Mouse (Mus musculus) cerebellum, adult 2 months (tissue): Measurements from ENCODE around the gene Cers2. TPM values are rescaled to one million over a fixed set of nuclear protein-coding genes. Genes with fewer than 3 reads are reported as not detected.

Experiments used
- DNase-seq, 2 experiments: peaks; one replicate each; pipeline ENCODE4 v3.0.0; 2021
- H3K27ac ChIP-seq: fragments of 200-500 bp; 2 replicates; pipeline ENCODE4 v1.5.1; 2012; ENCODE audit warnings: low read length, control low read depth, inconsistent platforms; ENCODE audit not compliant: insufficient read depth
- H3K27me3 ChIP-seq: fragments of 200-500 bp; 2 replicates; pipeline ENCODE4 v1.6.1; 2012; ENCODE audit warnings: inconsistent platforms, mild to moderate bottlenecking, low read length, moderate library complexity; ENCODE audit not compliant: control insufficient read depth, insufficient read depth
- H3K4me1 ChIP-seq: fragments of 200-500 bp; 2 replicates; pipeline ENCODE4 v1.6.1; 2011; ENCODE audit warnings: low read length; ENCODE audit not compliant: control insufficient read depth, insufficient read depth
- H3K4me3 ChIP-seq: fragments of 200-500 bp; replicated peaks from 2 replicates; pipeline ENCODE3; 2011; ENCODE audit warnings: mild to moderate bottlenecking, low read depth, low read length, control low read depth; ENCODE audit not compliant: insufficient read depth
- CTCF ChIP-seq: fragments of 200-500 bp; IDR thresholded peaks from 2 replicates; pipeline ENCODE4 v1.5.1; 2011; ENCODE audit warnings: low read depth, mild to moderate bottlenecking, control low read depth, low read length, moderate library complexity, borderline replicate concordance; ENCODE audit not compliant: insufficient read depth
- POLR2A ChIP-seq: fragments of 200-500 bp; IDR thresholded peaks from 2 replicates; pipeline ENCODE4 v1.6.1; 2011; ENCODE audit warnings: low read length, control low read depth, borderline replicate concordance; ENCODE audit not compliant: insufficient read depth
- WGBS: fragments of 180-500 bp; shearing (Covaris S2); methylation state at CpG from one replicate; pipeline ENCODE4 v1.1.7; 2018; 5-methylcytosine and 5-hydroxymethylcytosine counted together
- polyA plus RNA-seq: library from polyadenylated mRNA; depleted of rRNA; stranded (reverse); fragments of >200 nt; gene quantifications from 2 replicates; pipeline ENCODE4 v1.2.3, GENCODE M21; 2012

Cers2 gene
- polyA plus RNA-seq, 1 experiment: 142 TPM

GRCm38 (mm10) chr3:95306244-95306643 is 8.3 kb upstream of the Cers2 start:
- no peak overlapping the region for H3K4me3 ChIP-seq
- no peak for DNase-seq

DNA sequence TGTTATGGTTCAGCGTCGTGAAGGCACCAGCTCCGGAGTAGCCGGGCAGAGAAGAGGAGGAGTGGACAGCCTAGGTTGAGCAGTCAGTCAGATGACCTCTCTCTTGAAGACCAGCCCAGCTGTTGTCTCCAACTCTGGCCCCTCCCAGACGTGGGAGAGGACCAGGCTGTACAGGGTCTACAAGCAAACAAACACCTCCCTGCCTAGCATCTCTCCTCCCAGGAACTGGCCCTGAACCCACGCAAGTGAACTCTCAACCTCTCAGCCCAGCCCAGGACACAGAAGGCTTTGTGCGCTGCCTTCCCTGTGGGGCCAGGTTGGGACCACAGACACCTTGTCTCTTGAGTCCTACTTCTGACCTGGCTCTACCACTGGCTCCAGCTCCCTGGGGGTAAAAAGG is 7.5 kb upstream of the Cers2 start, which contains the start of gene Anxa9:
Gene Anxa9, minus strand, starts transcription at position 77 of the 400 bp plus-strand sequence.
- WGBS: 81% methylated on average over 7 of the region's 7 CpGs
- no peaks in the 10 kb centered on the region for H3K27me3 ChIP-seq
- no peak within 1 kb of the TSS for H3K4me3 ChIP-seq
- H3K27ac ChIP-seq: no peak within 1 kb of the TSS
- no peaks in the 10 kb centered on the region for H3K4me1 ChIP-seq
- TF ChIP-seq CTCF: no peak
- no peak for TF ChIP-seq POLR2A
- no peak for DNase-seq

More at GRCm38 (mm10) chr3:95306244-95306643, 8.3 kb upstream of the Cers2 start:
- TF ChIP-seq CTCF (no peak), POLR2A (no peak)
- H3K27me3 ChIP-seq: no peaks in the 10 kb centered on the region
- no peak overlapping the region for H3K27ac ChIP-seq
- 91% methylated on average over 4 of the region's 4 CpGs for WGBS
- H3K4me1 ChIP-seq: no peaks in the 10 kb centered on the region

- Histone ChIP-seq H3K4me1 (no peaks in the 10 kb centered on the region), H3K27ac (no peak overlapping the region), H3K4me3 (no peak overlapping the region), H3K27me3 (no peaks in the 10 kb centered on the region)
- 65% methylated on average over 3 of the region's 3 CpGs for WGBS
- DNase-seq: no peak
- no peak for TF ChIP-seq POLR2A
- TF ChIP-seq CTCF: no peak
Observed at GRCm38 (mm10) chr3:95310496-95310895, 4.1 kb upstream of the Cers2 start.

DNA sequence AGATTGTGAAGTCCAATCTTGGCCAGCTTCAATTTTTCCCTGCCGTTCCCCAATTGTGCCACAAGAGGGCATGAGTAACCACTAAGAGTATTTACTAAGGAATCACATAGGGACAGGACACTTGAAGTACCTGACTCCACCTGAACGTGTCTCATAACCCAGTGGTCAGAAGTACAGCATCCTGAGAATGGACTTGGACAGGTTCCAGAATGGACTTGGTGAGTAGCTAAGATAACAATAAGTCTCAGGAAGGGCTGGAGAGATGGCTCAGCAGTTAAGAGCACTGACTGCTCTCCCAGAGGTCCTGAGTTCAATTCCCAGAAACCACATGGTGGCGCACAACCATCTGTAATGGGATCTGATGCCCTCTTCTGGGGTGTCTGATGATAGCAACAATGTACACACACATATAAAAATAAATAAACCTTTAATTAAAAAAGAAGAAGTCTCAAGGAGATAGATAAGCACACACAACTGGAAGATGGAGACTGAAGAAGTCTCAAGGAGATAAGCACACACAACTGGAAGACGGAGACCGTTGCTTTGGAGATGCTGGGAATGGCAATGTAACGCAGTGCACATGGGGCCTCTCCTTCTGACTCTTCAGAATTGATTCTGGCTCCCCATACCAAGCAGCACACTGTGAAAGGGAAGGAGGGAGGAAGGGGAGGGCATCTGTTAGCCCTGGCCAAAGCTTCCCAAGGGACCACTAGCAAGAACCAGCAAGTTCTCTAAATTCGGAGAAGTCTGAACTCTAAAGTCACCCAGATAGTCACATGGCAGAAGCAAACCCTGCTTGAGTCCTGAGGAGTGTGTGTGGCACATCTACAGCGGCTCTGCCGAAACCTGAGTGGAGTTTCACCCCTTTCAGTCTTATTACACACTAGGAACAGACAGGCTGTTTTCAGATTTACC is 3.4 kb upstream of the Cers2 start:
- WGBS: 63% methylated on average over 9 of the region's 9 CpGs
- H3K4me1 ChIP-seq: no peaks in the 10 kb centered on the region
- DNase-seq: peak; percentile 71 to 76
- TF ChIP-seq CTCF (peak; percentile 51; the same call in 1 of the 2 replicates), POLR2A (no peak)
- no peak overlapping the region for H3K4me3 ChIP-seq
- H3K27ac ChIP-seq: no peak overlapping the region
- no peaks in the 10 kb centered on the region for H3K27me3 ChIP-seq

- Histone ChIP-seq H3K27ac (no peak overlapping the region), H3K27me3 (no peaks in the 10 kb centered on the region), H3K4me3 (no peak overlapping the region), H3K4me1 (peaks cover 6% of the 10 kb centered on the region; the same call in 1 of the 2 replicates)
- no peak for TF ChIP-seq POLR2A
- no peak for TF ChIP-seq CTCF
- no peak for DNase-seq
- 80% methylated on average over 6 of the region's 6 CpGs for WGBS
Observed at GRCm38 (mm10) chr3:95312623-95313022, 2.0 kb upstream of the Cers2 start.

DNA sequence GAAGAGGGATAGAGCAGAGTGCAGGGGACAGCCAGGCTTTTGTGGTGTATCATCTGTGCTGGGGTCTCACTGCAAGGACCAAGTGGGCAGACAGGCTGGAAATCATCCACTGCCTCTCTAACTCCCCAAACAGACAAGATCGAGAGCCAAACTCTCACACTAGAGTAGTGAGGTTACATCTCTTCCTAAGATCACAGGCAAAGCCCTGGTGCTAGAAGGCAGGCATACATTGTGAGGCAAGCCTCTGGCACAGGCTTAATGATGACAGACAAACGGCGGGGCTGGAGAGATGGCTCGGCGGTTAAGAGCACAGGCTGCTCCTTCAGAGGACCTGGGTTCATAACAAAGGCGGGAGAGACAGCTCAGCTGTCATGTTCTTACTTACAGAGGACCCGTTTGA is 1.1 kb upstream of the Cers2 start:
- Histone ChIP-seq H3K4me1 (peaks cover 7% of the 10 kb centered on the region; the same call in 1 of the 2 replicates), H3K27ac (no peak overlapping the region), H3K4me3 (no peak overlapping the region), H3K27me3 (no peaks in the 10 kb centered on the region)
- WGBS: 69% methylated on average over 7 of the region's 7 CpGs
- no peak for DNase-seq
- no peak for TF ChIP-seq CTCF
- no peak for TF ChIP-seq POLR2A

GRCm38 (mm10) chr3:95314075-95314474 is 516 bp upstream of the Cers2 start:
- Histone ChIP-seq H3K27ac (no peak overlapping the region), H3K4me1 (peaks cover 7% of the 10 kb centered on the region; the same call in 1 of the 2 replicates), H3K27me3 (no peaks in the 10 kb centered on the region), H3K4me3 (no peak overlapping the region)
- 77% methylated on average over 6 of the region's 6 CpGs for WGBS
- DNase-seq: no peak
- TF ChIP-seq CTCF (no peak), POLR2A (no peak)
